ENCODE assay signal across 8 mouse cellular contexts in genomic region chr6:99385059-99385604, GRCm38 (mm10).
DNase-seq lines count a peak whose midpoint lies in the region; ATAC-seq and TF ChIP-seq lines count a peak whose summit lies in the region.
"Had no signal": no experiment of that assay in that cellular context is flagged by ENCODE, and none has a peak within 500 bp of the region (broad histone marks: within the 10 kb centered on the region; RNA-seq: fewer than 3 reads in every experiment).

No protein-coding gene starts in this region.

- ATAC-seq in liver, embryonic 14.5 days (ENCODE audit: insufficient read depth), result no peak
- ATAC-seq in liver, embryonic 11.5 days (replicated peaks; ENCODE audit: low FRiP score), result no peak
- ATAC-seq in kidney, postnatal 0 days (replicated peaks; ENCODE audit: low FRiP score, low read depth), result no peak

- H3K4me1 ChIP-seq in liver, embryonic 14.5 days (replicated peaks; ENCODE audit: control insufficient read depth in 2 of 2, insufficient read depth in 2 of 2, low read length in 1 of 2), result peaks cover 2% of the 10 kb centered on the region in 2 experiments; a peak in 3 of 4 replicates
- peaks cover 12% of the 10 kb centered on the region for H3K4me1 ChIP-seq in liver, embryonic 11.5 days (replicated peaks; ENCODE audit: control insufficient read depth, insufficient read depth, low read length)
- H3K4me1 ChIP-seq in bone marrow macrophage, adult 2 months (ENCODE audit: control insufficient read depth, insufficient read depth, low read length), result peaks cover 47% of the 10 kb centered on the region
- no peaks in the 10 kb centered on the region for H3K4me1 ChIP-seq in kidney, postnatal 0 days (replicated peaks; ENCODE audit: insufficient read depth, low read length)
- H3K4me1 ChIP-seq in thymus, adult 2 months (replicated peaks; ENCODE audit: control insufficient read depth, insufficient read depth, low read length), result peaks cover 76% of the 10 kb centered on the region

- H3K36me3 ChIP-seq in liver, embryonic 14.5 days (replicated peaks; ENCODE audit: control insufficient read depth, insufficient read depth, low read depth), result no peaks in the 10 kb centered on the region
- no peaks in the 10 kb centered on the region for H3K36me3 ChIP-seq in liver, embryonic 11.5 days (ENCODE audit: control insufficient read depth, insufficient read depth, low read length)
- no peaks in the 10 kb centered on the region for H3K36me3 ChIP-seq in kidney, postnatal 0 days (ENCODE audit: insufficient read depth, low read length)
- H3K36me3 ChIP-seq in thymus, adult 2 months (ENCODE audit: control insufficient read depth, insufficient read depth, low read length), result no peaks in the 10 kb centered on the region
- H3K36me3 ChIP-seq: embryonic facial prominence, embryonic 15.5 days had no signal

- DNase-seq in liver, embryonic 14.5 days (ENCODE audit: low read depth in 3 of 3, low spot score in 3 of 3), result no peak
- DNase-seq in liver, embryonic 11.5 days (ENCODE audit: low spot score), result no peak
- no peak for DNase-seq in kidney, postnatal 0 days (ENCODE audit: low spot score)
- peak; percentile 67 for DNase-seq in thymus, adult 2 months
- no peak for DNase-seq in urinary bladder, postnatal 14 days (ENCODE audit: low spot score)
- DNase-seq in MN1 (ENCODE audit: low spot score), result no peak

- no peak overlapping the region for H3K9ac ChIP-seq in liver, embryonic 14.5 days (replicated peaks)
- H3K9ac ChIP-seq in liver, embryonic 11.5 days (ENCODE audit: low read depth, low read length), result no peak overlapping the region
- H3K9ac ChIP-seq in kidney, postnatal 0 days (ENCODE audit: low read depth, low read length), result no peak overlapping the region
- H3K9ac ChIP-seq: embryonic facial prominence, embryonic 15.5 days had no signal

- TF ChIP-seq EP300 in liver, embryonic 14.5 days (IDR thresholded peaks at IDR 0.05; ENCODE audit: low read depth), result no peak

- no peaks in the 10 kb centered on the region for H3K9me3 ChIP-seq in liver, embryonic 14.5 days (ENCODE audit: control insufficient read depth, low read length)
- no peaks in the 10 kb centered on the region for H3K9me3 ChIP-seq in liver, embryonic 11.5 days (ENCODE audit: control insufficient read depth, low read length)
- H3K9me3 ChIP-seq in kidney, postnatal 0 days (replicated peaks; ENCODE audit: low read length), result no peaks in the 10 kb centered on the region
- H3K9me3 ChIP-seq: embryonic facial prominence, embryonic 15.5 days had no signal

- H3K27ac ChIP-seq in liver, embryonic 14.5 days, result no peak overlapping the region
- no peak overlapping the region for H3K27ac ChIP-seq in liver, embryonic 11.5 days (ENCODE audit: low read depth, low read length)
- no peak overlapping the region for H3K27ac ChIP-seq in bone marrow macrophage, adult 2 months (ENCODE audit: insufficient read depth, low read depth, low read length)
- H3K27ac ChIP-seq in kidney, postnatal 0 days, result no peak overlapping the region
- peak overlapping the region; percentile 86 for H3K27ac ChIP-seq in thymus, adult 2 months (ENCODE audit: control insufficient read depth, insufficient read depth, low read length)
- H3K27ac ChIP-seq: embryonic facial prominence, embryonic 15.5 days had no signal

- H3K27me3 ChIP-seq in liver, embryonic 14.5 days (ENCODE audit: control insufficient read depth, insufficient read depth, low read length), result no peaks in the 10 kb centered on the region
- H3K27me3 ChIP-seq in liver, embryonic 11.5 days (replicated peaks; ENCODE audit: control insufficient read depth, insufficient read depth, low read length), result no peaks in the 10 kb centered on the region
- H3K27me3 ChIP-seq in kidney, postnatal 0 days (ENCODE audit: insufficient read depth, low read length), result no peaks in the 10 kb centered on the region
- no peaks in the 10 kb centered on the region for H3K27me3 ChIP-seq in thymus, adult 2 months (ENCODE audit: control insufficient read depth, insufficient read depth, low read length)
- H3K27me3 ChIP-seq: embryonic facial prominence, embryonic 15.5 days had no signal

- no peak overlapping the region for H3K4me3 ChIP-seq in liver, embryonic 14.5 days (ENCODE audit: insufficient read depth in 1 of 2, low read depth in 2 of 2, low read length in 2 of 2)
- H3K4me3 ChIP-seq in liver, embryonic 11.5 days (ENCODE audit: low read depth, low read length), result no peak overlapping the region
- no peak overlapping the region for H3K4me3 ChIP-seq in bone marrow macrophage, adult 2 months (ENCODE audit: insufficient read depth, low read length)
- no peak overlapping the region for H3K4me3 ChIP-seq in kidney, postnatal 0 days (replicated peaks; ENCODE audit: low read depth, low read length)
- H3K4me3 ChIP-seq in thymus, adult 2 months (ENCODE audit: control insufficient read depth, insufficient read depth, low read length), result no peak overlapping the region
- H3K4me3 ChIP-seq: embryonic facial prominence, embryonic 15.5 days had no signal

- H3K4me2 ChIP-seq in liver, embryonic 14.5 days (ENCODE audit: low read depth), result no peak overlapping the region
- no peak overlapping the region for H3K4me2 ChIP-seq in liver, embryonic 11.5 days
- H3K4me2 ChIP-seq in kidney, postnatal 0 days (ENCODE audit: low read length), result no peak overlapping the region
- H3K4me2 ChIP-seq: embryonic facial prominence, embryonic 15.5 days had no signal

- TF ChIP-seq POLR2A in bone marrow macrophage, adult 2 months (IDR thresholded peaks at IDR 0.05; ENCODE audit: borderline replicate concordance, low read depth, low read length), result no peak
- TF ChIP-seq POLR2A in thymus, adult 2 months (IDR thresholded peaks at IDR 0.05; ENCODE audit: control insufficient read depth, extremely low read depth, insufficient read depth, low read length, poor library complexity), result no peak

- peak; percentile 54 for TF ChIP-seq CTCF in liver, embryonic 14.5 days (IDR thresholded peaks at IDR 0.05; ENCODE audit: low read depth)
- peak; percentile 42; the same call in 1 of the 2 replicates for TF ChIP-seq CTCF in bone marrow macrophage, adult 2 months (IDR thresholded peaks at IDR 0.05; ENCODE audit: low read depth, low read length)
- TF ChIP-seq CTCF in kidney, postnatal 0 days (IDR thresholded peaks at IDR 0.05; ENCODE audit: low read depth), result peak; percentile 61; the same call in 1 of the 2 replicates
- peak; percentile 48; the same call in 1 of the 2 replicates for TF ChIP-seq CTCF in thymus, adult 2 months (IDR thresholded peaks at IDR 0.05; ENCODE audit: borderline replicate concordance, control insufficient read depth, extremely low read depth, insufficient read depth, low read length, poor library complexity)

- WGBS in liver, embryonic 14.5 days (ENCODE audit: insufficient replicate concordance), result 68% methylated on average over 2 of the region's 2 CpGs
- 82% methylated on average over 2 of the region's 2 CpGs for WGBS in liver, embryonic 11.5 days
- 92% methylated on average over 2 of the region's 2 CpGs for WGBS in kidney, postnatal 0 days
- WGBS in thymus, adult 2 months, result 34% methylated on average over 2 of the region's 2 CpGs
